Mouse (Mus musculus): ENCODE measurements around the gene Prpf6. TPM values are rescaled to one million over a fixed set of nuclear protein-coding genes. Genes with fewer than 3 reads are reported as not detected.

The Prpf6 gene
- total RNA-seq, 2 experiments from 2014 or later = 52.8 to 53.2 TPM

- DNase-seq (ENCODE audit: low spot score in 2 of 2) = no peak
These were observed 65.8 kb downstream of the Prpf6 start for GRCm38 (mm10) chr2:181657441-181657840.

GRCm38 (mm10) chr2:181658528-181658927, 66.9 kb downstream of the Prpf6 start:
- no peak for DNase-seq (ENCODE audit: low spot score in 2 of 2)

GRCm38 (mm10) chr2:181658930-181659555, 67.4 kb downstream of the Prpf6 start:
- DNase-seq (ENCODE audit: low spot score in 2 of 2) = peak in 1 of 2 experiments; percentile 62

GRCm38 (mm10) chr2:181659609-181660055, 68.0 kb downstream of the Prpf6 start:
- DNase-seq (ENCODE audit: low spot score in 2 of 2) = peak; percentile 88 to 89

- DNase-seq (ENCODE audit: low spot score in 2 of 2) = no peak
These were observed 71.1 kb downstream of the Prpf6 start for GRCm38 (mm10) chr2:181662620-181663297.

GRCm38 (mm10) chr2:181663298-181663630, 71.6 kb downstream of the Prpf6 start:
- DNase-seq (ENCODE audit: low spot score in 2 of 2) = no peak

GRCm38 (mm10) chr2:181670285-181670912, 78.7 kb downstream of the Prpf6 start:
- no peak for DNase-seq (ENCODE audit: low spot score in 2 of 2)

- no peak for DNase-seq (ENCODE audit: low spot score in 2 of 2)
These were observed 79.2 kb downstream of the Prpf6 start for GRCm38 (mm10) chr2:181670913-181671311.

- DNase-seq (ENCODE audit: low spot score in 2 of 2) = no peak
These were observed 79.7 kb downstream of the Prpf6 start, which contains the start of gene Sox18 for GRCm38 (mm10) chr2:181671326-181671725. Gene Sox18, minus strand, starts transcription at chr2:181671640.

GRCm38 (mm10) chr2:181671984-181672383, 80.3 kb downstream of the Prpf6 start:
- DNase-seq (ENCODE audit: low spot score in 2 of 2) = no peak

- DNase-seq (ENCODE audit: low spot score in 2 of 2) = no peak
These were observed 81.8 kb downstream of the Prpf6 start for GRCm38 (mm10) chr2:181673501-181673900.

GRCm38 (mm10) chr2:181674934-181675333, 83.3 kb downstream of the Prpf6 start:
- no peak for DNase-seq (ENCODE audit: low spot score in 2 of 2)

- DNase-seq (ENCODE audit: low spot score in 2 of 2) = peak in 1 of 2 experiments; percentile 69
These were observed 83.8 kb downstream of the Prpf6 start for GRCm38 (mm10) chr2:181675454-181675853.

- DNase-seq (ENCODE audit: low spot score in 2 of 2) = peak in 1 of 2 experiments; percentile 54
These were observed 84.8 kb downstream of the Prpf6 start for GRCm38 (mm10) chr2:181676424-181676823.

GRCm38 (mm10) chr2:181677096-181677754, 85.6 kb downstream of the Prpf6 start:
- no peak for DNase-seq (ENCODE audit: low spot score in 2 of 2)

- no peak for DNase-seq (ENCODE audit: low spot score in 2 of 2)
These were observed 86.1 kb downstream of the Prpf6 start for GRCm38 (mm10) chr2:181677755-181678098.

- peak; percentile 75 to 86 for DNase-seq (ENCODE audit: low spot score in 2 of 2)
These were observed 87.1 kb downstream of the Prpf6 start for GRCm38 (mm10) chr2:181678780-181679179.

GRCm38 (mm10) chr2:181679951-181680715, 88.5 kb downstream of the Prpf6 start, which contains the start of gene Tcea2:
Gene Tcea2, plus strand, starts transcription at chr2:181680310.
- DNase-seq (ENCODE audit: low spot score in 2 of 2) = peak; percentile 71 to 77

GRCm38 (mm10) chr2:181680716-181681117, 89.0 kb downstream of the Prpf6 start:
- no peak for DNase-seq (ENCODE audit: low spot score in 2 of 2)

GRCm38 (mm10) chr2:181681978-181682377, 90.3 kb downstream of the Prpf6 start:
- no peak for DNase-seq (ENCODE audit: low spot score in 2 of 2)

- peak in 1 of 2 experiments; percentile 10 for DNase-seq (ENCODE audit: low spot score in 2 of 2)
These were observed 91.7 kb downstream of the Prpf6 start for GRCm38 (mm10) chr2:181683381-181683780.
